Mouse (Mus musculus): ENCODE data around the gene Vmn1r21.
"Not testable (repeated sequence)": the region's sequence is repeated elsewhere in the genome, so short reads cannot be mapped to it uniquely, and the experiment has no call there.

The Vmn1r21 gene

DNA sequence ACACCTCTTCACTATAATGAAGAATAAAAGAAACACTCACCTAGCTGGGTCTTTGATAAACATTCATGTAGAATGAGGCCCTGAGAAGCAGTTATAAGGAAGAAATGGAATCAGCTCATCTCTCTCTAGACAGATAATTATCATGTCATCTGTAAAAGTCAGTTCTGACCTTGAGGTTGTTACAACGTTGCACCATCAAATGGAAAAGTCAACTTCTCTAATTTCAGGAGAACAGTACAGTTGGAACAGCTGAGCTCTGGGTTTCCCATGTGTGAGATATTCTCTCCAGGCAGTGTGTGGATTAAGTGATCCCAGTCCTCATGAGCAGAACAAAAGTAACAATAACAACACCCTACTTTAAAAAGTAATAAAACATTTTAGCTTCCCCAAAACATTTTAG is at the start of gene Vmn1r21:
Vmn1r21 (minus strand) TSS at position 58 of the 400 bp plus-strand sequence.
- no peak for DNase-seq (ENCODE audit: extremely low spot score)

DNA sequence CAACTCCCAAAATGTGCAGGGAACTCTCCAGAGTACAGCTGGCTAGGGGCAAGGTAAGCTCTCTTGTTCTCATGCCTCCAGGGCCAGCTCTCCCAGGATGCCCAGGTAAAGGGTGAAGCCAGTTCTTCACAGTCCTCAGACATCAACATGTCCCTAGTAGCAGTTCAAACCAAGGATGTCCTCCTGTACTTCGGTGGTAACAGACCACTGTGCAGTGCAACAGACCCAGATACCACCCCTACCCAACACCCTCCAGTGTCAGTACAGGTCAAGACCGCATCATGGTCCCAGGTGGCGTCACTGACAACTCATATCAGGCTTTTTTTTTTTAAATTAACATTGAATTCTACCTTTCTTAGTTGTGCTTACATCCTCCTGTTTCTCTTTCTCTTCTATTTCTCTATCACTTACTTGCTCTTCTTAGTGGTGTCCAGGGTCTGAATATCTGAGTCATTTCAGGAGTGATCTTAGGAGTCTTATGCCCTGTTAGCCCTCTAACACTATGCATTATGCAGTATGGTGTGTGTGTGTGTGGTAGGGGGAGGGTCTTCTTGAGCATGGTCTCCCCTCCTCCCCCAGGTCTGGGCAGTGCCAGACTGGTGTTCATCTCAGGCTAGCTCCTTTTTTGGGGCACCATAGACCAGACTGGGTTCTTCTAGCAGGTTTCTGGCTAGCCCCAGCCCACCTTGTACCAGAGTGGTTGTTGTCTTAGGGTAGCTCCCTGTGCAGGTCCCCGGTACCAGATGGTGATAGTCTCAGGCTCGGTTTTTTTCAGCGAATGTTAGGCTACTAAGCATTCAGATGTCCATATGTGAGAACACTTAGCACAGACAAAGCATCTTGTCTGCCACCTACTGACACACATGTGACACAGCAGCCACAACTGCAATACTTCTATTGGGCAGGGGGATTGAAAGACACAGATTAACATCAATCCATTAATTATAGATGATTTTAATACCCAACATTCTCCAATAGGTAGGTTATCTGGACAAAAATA is 9.2 kb upstream of the Vmn1r21 start:
- peak; percentile 27 for DNase-seq (ENCODE audit: extremely low spot score)

DNA sequence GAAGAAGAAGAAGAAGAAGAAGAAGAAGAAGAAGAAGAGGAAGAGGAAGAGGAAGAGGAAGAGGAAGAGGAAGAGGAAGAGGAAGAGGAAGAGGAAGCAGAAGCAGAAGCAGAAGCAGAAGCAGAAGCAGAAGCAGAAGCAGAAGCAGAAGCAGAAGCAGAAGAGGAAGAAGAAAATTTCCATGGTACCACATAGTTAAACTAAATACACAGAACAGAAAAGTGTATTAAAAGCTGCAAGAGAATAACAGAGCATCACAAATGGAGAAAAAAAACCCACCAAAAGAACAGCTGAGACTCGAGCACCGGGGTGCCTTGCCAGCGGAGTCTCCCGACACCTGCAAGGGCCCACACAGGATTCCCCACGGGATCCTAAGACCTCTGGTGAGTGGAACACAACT is 1.0 kb upstream of the Vmn1r21 start:
- not testable (repeated sequence) for DNase-seq (ENCODE audit: extremely low spot score)

DNA sequence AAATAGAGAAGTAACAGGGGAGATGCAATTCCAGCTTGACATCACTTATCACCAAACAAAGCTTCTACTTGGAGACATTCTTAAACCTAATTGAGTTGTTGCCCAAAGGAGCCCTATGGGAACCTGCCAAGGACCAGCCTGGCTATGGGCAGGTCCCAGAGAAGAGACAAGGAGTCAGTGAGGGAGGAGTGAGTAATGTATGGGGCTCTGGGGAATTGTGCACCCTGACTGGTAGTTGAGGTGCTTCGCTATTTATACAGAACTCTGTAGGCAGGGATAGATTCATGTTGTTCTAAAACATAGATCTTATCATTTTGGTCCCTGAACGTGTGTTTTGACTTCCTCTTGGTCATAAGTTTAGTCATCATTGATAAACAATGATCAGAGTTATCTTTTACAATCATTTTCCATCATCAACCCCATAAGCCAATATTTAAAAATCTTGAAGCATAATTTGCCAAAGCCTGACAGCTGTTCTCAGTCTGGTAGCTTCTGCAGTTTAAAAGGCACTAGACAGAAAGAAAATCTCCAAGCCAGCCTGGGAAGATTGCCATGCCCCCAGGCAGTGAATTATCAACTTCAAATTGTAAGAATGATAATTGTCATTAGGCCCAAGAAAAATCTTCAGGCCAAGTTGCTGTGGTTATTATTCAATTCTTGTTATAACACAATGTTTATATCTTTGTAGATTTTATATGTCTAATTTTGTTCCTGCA is 10.3 kb downstream of the Vmn1r21 start:
- no peak for DNase-seq (ENCODE audit: extremely low spot score)

DNA sequence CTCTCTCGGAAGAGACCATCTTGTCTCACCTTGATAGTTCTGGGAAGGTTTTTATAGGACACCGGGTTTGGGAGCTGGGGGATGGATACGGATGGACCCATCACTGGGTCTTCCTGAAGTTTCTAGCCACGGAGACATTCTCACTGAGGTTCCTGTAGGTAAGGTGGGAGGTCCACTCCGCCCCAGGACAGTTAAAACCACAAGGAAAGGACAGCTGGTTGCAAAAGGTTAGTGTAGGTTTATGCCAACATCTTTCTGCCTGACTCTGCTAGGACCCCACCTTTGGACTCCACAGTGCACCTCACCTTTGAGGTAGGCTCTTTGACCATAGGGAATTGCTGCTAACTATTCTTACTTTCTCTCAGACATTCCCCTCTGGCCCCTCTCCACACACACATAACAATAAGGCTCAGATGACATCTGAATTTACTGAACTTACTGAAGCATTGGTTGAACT is 24.9 kb downstream of the Vmn1r21 start:
- DNase-seq (ENCODE audit: extremely low spot score) = no peak

DNA sequence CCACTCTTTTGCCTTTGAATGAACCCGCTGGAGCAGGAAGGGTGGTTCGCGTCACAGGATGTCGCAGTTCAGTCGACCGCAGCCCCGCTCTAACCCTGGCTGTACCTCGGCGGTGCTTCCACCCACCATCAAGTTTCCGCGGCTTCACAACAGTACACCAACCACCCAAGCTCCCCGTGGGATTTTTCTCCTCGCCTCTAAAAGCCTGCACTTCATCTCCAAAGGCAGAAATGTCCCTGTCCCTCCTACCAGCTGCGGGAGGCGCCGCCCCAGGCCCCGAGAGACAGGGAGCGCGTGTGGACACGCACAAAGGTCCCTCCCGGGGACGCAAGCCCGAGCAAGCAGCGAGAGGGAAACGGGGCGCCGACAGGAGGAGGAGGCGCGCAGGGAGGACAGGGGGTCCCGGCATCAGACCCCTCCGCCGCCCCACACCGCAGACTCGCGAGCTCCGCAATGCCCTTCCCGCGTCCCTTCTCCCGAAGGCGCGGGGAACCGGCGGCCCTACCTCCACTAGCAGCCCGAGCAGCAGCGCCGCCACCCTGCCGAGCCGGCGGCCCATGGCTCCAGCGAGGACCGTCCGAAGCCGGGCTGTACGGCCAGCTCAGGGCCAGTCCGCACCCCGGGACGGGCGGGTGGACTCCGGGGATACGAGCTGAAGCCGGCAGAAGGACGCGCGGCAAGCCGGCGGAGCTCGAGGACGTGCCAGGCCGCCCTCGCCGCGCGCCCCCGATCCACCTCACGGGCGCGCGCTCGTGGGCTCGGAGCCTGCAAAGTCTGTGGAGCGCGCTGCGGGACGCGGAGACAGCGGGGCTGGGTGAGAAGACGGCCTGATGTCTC is 25.5 kb downstream of the Vmn1r21 start, which contains the start of gene Vopp1:
Vopp1 (minus strand) TSS at position 738 of the 837 bp plus-strand sequence.
- peak; percentile 79 for DNase-seq (ENCODE audit: extremely low spot score)

DNA sequence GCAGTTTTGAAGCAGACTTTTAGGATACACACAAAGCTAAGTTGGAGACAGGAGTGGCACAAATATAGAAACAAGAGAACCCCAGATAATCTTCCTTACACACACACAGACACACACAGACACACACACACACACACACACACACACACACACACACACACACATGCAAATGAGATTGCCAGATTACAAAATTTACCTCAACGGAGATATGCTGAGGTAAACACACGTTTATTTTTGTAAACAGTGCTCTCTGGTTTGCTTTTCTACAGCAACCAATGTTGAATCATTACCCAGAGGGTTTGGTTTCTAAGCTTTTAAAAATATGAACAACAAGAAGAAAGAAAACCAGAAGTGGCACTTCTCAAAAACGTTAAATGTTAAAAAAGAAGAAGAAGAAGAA is 26.7 kb downstream of the Vmn1r21 start:
- DNase-seq (ENCODE audit: extremely low spot score) = no peak

DNA sequence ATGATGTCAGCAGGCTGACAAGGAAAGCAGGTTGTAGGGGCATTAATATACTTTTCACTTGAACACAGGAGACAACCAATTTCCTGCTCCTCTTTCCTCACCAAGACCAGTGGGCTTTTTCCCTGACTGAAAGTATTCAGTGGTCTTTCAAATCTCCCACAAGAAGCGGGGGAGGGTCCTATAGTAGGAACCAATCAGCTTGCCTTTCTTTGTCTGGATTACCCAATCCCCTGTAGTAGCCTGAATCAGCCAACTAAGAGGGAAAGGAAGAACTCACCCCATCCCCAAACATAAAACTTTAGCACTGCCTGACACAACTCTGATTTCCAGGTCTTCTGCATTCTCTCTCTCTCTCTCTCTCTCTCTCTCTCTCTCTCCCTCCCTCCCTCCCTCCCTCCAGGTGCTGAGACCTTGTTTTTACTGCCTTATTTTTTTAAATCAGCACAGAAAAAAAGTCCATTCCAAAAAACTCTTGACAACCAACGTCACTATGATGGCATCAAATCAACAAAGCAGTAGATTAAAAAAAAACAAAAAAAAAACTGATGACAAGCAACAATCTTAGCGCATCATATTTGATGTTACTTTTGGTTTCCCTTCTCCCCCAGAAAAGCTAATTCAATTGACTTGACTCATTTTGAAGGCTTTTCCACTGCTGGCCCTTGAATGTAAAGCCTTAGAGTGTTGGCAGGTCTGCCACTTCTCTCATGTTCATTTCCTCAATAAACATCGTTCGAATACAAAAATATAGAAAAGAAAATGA is 27.3 kb downstream of the Vmn1r21 start:
- DNase-seq (ENCODE audit: extremely low spot score) = peak; percentile 60

DNA sequence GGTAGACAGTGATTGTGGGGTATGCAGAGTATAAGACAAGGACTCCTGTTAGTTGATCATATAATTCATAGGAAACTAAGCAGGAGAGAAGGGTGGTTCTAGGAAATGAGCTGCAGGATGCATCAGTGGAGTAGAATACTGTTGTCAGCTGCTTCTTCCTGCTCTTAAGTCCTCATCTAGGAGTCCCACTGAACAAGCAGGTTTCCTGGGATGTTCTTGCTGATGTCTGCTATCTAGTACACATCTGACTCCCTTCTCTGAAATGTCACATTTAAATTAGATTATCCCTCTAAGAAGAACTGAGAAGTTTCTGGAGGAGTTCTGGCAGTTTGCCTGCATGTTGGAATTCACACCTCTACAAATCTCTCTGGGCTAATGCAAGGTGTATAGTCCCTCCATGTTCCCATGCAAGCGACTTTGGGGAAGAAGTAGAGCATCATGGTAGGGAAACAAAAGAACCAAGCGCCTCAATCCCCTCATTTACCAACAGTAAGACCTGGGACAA is 35.7 kb downstream of the Vmn1r21 start:
- DNase-seq (ENCODE audit: extremely low spot score) = no peak

DNA sequence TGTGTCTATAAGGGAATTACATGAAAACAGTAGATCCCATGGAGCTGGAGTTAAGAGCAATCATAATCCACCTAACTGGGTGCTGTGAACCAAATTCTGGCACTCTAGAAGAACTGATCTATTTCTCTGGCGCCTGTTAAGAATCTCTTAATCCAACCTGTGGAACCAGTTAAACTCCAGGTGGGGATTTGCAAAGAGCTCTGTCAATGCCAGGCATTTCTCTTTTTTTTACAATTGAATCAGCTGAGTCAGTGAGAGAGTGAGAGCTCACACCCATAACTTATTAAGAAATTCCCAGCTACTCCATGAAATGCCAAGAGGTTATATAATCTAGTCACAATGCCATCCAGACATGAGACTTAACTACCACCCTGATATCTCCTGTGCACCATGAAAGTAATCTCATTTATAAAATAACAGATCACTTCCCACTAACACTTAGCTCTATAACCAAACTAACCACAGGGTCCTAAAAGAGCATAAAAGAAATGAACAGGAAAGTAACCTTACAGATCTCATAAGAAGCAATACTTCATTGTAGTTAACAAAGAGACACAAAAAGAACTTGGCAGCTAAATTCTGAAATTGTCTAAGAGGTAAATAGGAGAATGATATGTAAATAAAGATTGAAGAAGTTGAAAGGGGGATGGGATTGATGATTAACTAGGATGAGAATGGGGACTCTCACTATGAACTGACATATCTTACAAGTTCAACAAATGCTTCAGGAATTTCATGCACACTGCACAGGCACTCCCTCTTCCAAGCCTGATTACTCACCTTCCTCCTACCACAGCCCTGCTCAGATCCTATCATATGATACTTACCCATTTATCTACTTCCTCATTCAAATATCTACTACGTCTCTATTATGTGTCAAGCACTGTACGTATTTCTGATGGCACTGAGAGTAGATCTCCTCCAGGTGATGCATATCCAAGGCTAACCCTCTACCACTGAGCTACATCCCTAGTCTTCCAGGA is 38.1 kb downstream of the Vmn1r21 start:
- DNase-seq (ENCODE audit: extremely low spot score) = no peak

DNA sequence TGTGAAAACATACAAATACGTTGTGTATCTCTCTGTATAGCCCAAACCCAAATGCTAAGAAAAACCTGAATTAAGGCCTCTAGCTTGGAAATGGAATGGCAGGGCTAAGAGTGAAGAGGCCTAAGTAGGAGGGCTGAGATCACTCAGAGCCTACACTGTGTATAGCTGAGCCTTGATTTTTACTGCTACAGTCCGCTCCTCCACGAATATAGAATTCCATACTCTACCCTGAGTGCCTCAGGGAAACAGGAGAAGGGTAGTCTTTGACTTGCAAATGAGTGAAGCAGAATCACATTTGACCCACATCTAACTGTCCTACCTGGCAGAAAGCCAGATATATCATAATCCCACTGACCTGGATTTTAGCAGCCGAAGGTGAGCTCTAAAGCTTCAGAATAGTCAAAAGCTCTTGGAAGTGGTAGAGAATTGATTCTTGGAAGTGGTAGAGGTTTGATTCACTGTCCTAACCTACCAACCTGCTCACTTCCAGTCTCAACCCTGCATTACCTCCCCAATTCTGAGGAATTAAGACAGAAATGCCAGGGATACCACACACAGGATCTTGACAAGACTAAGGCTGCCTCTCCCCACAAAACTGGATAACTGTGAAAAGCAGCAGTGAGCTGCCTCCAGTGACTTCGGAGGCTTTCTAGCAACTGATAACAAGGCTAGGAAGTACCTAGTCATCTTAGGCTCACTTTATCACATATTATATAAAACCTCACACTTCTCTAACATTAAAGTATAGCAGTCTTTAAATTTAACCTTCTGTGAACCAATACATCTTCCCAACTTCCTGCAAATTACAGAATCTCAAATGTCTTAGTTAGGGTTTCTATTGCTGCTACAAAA is 44.7 kb downstream of the Vmn1r21 start:
- DNase-seq (ENCODE audit: extremely low spot score) = no peak

DNA sequence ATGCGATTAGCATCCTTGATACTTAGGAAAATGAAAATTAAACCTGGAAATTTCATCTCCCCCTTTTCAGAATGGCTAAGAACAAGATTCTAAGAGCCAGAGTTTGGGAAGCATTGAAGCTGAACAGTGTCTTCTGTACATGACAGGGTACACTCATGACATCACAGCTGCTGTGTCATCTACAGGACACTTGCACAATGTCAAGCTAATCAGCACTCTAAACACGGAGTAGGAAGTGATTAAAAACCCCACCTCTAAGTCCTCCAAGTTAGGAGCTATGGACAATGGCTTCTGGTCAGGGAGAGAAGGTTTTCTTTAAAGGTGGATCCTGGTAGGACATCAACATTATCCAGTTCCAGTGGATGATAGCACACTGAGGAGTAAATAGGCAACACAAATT is 47.0 kb downstream of the Vmn1r21 start:
- no peak for DNase-seq (ENCODE audit: extremely low spot score)

DNA sequence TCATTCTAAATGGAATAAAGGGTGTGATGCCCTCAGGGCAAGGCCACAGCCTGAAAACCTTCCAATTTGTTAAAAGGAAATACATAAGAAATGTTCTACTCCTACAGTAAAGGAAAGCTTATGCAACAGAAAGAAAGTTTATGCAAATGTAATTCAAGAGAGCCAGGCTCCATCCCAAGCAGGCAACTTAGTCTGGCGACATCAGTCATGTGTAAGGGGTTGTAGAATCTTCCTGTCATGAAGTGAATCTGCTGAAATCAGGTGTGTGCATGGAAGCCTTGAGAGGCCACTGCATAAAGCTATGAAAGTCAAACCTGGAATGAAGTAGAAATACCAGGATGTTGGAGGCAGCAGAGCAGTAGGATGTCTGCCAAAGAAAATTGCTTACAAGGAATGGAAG is 51.2 kb downstream of the Vmn1r21 start:
- no peak for DNase-seq (ENCODE audit: extremely low spot score)

DNA sequence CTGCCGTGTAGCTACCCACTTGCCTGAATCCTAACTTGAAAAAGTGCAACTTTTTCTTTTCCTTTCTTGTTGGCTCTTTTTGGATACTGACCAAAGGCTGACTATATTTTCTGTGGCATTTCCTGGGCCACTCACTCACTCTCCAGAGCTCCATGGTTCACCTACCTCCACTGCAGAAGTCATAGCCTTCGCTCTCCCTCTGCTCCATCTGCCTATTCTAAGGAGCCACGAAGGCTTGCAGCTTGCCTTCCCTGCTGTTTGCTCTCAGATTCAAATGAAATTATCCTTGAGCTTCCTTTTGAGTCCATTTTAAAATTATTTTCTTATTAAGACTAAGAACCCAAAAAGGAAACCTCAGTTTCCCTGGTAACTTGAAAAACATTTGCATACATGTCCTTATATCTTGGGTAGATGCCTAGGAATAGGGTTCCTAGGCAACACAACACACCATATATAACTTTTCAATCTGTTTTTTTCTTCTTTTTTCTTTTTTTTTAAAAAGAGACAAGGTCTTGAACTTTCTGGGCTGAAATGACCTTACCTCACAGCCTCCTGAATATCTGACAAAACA is 53.2 kb downstream of the Vmn1r21 start:
- DNase-seq (ENCODE audit: extremely low spot score) = no peak

DNA sequence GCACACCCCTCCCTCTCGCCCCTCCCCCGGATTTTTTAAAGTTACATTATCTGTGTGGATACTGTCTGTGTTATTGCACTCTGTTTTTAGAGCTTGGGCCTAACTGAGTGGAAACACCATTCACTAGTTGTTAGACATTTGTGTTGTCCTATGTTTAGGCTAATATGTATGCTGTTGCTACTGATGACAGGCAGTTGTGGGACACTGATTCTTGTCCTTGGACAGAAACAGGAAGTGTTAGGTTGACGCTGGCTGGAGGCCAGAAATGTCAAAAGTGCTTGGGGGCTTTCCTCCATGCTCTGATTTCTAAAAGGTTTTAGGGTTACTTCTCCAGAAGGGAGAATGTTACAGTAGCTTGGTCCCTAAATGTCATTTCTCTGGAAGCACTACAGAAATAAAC is 54.3 kb downstream of the Vmn1r21 start:
- DNase-seq (ENCODE audit: extremely low spot score) = no peak

All from embryo, embryonic 9.5 days (tissue).